Mouse (Mus musculus): ENCODE data around the gene Hlf. TPM values are rescaled to one million over a fixed set of nuclear protein-coding genes. Genes with fewer than 3 reads are reported as not detected.

Gene Hlf
- total RNA-seq, 2 experiments from 2014 or later: 112 to 117 TPM

- intact Hi-C loops (cut with DNase I): no loop called here
Observed at GRCm38 (mm10) chr11:90349486-90350152, 41.1 kb downstream of the Hlf start.

GRCm38 (mm10) chr11:90347667-90348459 is 42.8 kb downstream of the Hlf start:
- intact Hi-C loops (cut with DNase I): no loop called here
- no peak for DNase-seq (ENCODE audit: low spot score in 2 of 2)

More at GRCm38 (mm10) chr11:90349486-90350152, 41.1 kb downstream of the Hlf start:
- DNase-seq (ENCODE audit: low spot score in 2 of 2): no peak

DNA sequence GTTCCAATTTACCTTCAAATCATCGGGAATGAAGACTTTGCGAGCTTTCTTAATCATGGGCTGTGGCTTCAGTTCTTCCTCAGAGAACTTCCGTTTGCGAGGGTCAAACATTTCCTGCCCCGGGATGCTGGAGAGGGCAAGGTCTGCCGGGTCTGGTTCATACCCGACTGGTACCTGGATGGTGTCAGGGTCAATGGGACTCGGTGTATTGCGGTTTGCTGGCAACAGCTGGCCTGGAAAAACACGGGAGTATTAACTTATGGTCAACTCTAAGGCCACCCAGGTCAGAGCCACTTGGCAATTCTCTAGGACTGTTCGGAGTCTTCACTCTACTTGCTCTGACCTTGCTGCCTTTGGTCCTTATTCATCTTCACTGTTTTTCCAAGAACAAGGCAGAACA is 44.9 kb downstream of the Hlf start:
- intact Hi-C loops (cut with DNase I): no loop called here
- DNase-seq (ENCODE audit: low spot score in 2 of 2): no peak

DNA sequence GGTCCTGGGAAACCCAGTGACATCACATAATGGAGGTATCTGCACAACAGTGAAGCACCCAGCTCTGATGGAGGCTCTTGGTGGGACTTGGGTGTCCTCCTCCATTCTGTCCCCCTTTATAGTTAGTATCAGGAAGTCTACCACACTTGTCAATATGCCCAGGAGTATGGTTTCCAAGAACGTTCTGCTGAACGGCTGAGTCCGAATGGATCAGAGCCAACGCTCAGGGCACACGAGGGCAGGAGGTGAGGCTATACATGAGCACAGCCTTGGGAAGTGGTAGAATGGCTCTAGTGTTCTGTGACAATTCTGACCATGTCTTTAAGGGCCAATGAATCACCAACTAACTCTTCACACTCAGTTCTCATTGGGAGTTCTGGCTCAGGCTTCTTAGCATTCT is 47.8 kb downstream of the Hlf start:
- DNase-seq (ENCODE audit: low spot score in 2 of 2): no peak
- intact Hi-C loops (cut with DNase I): no loop called here

DNA sequence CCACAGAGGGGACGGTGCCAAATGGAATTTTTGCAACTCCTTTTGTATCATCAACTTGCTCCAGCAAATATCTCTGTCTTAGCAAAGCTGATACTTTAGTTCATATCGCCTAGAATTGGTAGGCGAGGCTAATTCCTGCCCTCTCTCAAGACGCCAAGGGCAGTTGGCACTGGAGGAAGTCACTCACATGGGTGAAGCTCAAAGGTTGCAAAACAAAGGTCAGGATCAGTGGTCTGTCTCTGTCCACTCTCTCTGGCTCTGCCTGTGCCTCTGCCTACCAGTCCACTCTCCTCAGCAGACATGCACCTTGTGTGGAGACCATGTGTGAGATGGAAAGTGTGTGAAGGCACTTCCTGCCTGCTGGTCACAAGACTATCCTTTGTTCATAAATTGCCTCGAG is 48.4 kb downstream of the Hlf start:
- no peak for DNase-seq (ENCODE audit: low spot score in 2 of 2)
- intact Hi-C loops (cut with DNase I): no loop called here

- intact Hi-C loops (cut with DNase I): no loop called here
- DNase-seq (ENCODE audit: low spot score in 2 of 2): no peak
Observed at GRCm38 (mm10) chr11:90340836-90341235, 49.9 kb downstream of the Hlf start.

DNA sequence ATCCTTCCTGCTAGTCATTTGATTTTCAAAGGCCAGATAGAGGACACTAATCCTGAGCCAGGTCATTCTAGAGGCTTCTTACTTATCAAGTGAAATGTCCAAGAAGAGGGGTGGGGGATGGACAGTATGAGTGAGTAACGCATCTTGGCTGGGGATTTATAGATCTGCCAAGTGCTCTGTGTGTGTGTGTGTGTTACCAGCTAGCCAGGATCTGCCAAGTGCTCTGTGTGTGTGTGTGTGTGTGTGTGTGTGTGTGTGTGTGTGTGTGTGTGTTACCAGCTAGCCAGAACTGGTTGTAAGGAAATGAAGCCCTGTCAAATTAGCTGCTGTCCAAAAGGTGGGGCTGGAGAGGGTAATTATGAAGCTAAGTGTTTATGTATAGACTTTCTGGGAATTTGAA is 55.9 kb downstream of the Hlf start:
- DNase-seq (ENCODE audit: low spot score in 2 of 2): no peak
- intact Hi-C loops (cut with DNase I): no loop called here

DNA sequence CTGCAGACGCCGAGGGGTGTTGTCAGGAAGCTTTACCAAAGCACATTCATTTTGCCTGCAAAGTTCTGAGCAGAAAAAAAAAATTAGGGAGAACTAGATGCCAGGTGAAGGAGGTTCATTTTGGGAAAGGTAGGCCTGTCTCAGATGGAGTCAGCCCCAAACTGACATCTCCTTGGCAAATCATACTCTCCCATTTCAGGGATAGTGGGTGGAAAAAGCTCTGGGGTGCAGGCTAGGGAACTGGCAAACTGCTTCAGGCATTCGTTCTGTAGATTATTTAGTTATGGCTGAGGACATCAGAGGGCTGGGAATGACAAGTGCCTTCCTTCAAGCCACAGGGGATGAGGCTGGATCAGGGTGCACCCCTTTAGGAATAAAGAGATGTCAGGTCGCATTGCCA is 58.0 kb downstream of the Hlf start:
- intact Hi-C loops (cut with DNase I): no loop called here
- peak in 1 of 2 experiments; percentile 38 for DNase-seq (ENCODE audit: low spot score in 2 of 2)

GRCm38 (mm10) chr11:90330202-90330694 is 60.4 kb downstream of the Hlf start:
- intact Hi-C loops (cut with DNase I): no loop called here
- no peak for DNase-seq (ENCODE audit: low spot score in 2 of 2)

DNA sequence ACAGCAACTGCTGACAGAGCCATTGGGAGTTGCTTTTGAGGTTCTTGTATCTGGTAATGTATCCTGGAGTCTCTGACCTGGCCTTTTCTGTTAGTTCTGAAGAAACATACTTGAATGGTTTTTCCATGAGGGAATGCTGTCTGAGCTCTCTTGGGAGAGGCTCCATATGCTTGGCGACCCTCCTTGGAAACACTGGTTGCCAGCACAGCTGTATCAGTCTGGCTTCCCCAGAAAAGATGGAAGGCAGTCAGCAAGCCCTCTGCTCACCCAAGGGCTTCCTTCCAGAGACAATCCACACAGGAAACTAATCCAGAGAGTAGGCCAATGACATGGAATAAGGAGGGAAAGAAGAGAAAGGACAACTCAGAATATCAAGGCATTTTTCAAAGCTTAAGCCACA is 63.9 kb downstream of the Hlf start:
- intact Hi-C loops (cut with DNase I): no loop called here
- DNase-seq (ENCODE audit: low spot score in 2 of 2): no peak

- intact Hi-C loops (cut with DNase I): no loop called here
- DNase-seq (ENCODE audit: low spot score in 2 of 2): no peak
Observed at GRCm38 (mm10) chr11:90326146-90326545, 64.5 kb downstream of the Hlf start.

GRCm38 (mm10) chr11:90324597-90324996 is 66.1 kb downstream of the Hlf start:
- intact Hi-C loops (cut with DNase I): no loop called here
- peak in 1 of 2 experiments; percentile 62 for DNase-seq (ENCODE audit: low spot score in 2 of 2)

- intact Hi-C loops (cut with DNase I): no loop called here
- no peak for DNase-seq (ENCODE audit: low spot score in 2 of 2)
Observed at GRCm38 (mm10) chr11:90320922-90321321, 69.8 kb downstream of the Hlf start.

DNA sequence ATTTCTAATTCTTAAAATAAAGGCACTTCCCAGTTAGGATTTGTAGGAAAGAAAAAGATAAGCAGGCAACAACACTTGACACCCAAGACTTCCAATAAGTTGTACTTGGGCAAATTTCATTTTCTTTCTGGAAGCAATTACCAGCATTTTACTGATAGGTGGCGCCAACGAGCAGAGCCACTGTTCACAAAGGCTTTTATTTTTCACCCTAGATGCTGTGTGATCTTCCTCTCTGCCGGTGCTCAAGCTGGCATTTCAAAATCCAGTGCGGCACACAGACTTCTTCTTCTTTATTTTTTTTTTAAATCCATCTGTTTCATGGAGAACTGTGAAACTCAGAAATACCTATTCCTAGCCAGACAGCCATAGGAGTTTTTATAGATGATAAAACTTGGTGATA is 73.2 kb downstream of the Hlf start:
- DNase-seq (ENCODE audit: low spot score in 2 of 2): peak; percentile 72 to 86
- intact Hi-C loops (cut with DNase I): loop anchor here (2.0 to 5.0 kb wide), 4 partner anchors 50 to 300 kb away; no protein-coding TSS in a partner anchor

DNA sequence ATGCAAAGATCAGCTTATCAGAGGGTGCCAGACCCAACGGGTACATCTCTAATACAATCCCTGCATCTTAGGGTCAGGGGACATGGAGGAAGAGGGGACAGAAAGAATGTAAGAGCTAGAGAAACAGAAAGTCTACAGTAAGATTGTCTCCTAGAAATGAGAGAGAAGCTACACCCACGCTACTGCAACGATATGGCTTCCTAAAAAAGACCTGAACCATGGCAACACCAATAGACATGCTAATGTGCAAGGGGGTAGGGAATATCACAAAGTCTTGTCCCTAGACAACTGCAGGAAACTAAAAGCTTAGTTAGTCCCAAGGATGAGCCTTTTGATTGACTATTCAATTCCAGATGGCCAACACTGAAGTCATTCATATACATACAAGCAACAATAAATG is 76.1 kb downstream of the Hlf start:
- intact Hi-C loops (cut with DNase I): loop anchor here (5.0 kb wide), 3 partner anchors 53 to 303 kb away; no protein-coding TSS in a partner anchor
- peak in 1 of 2 experiments; percentile 74 for DNase-seq (ENCODE audit: low spot score in 2 of 2)

- DNase-seq (ENCODE audit: low spot score in 2 of 2): peak; percentile 30 to 51
- intact Hi-C loops (cut with DNase I): no loop called here
Observed at GRCm38 (mm10) chr11:90306993-90307392, 83.7 kb downstream of the Hlf start.

GRCm38 (mm10) chr11:90306067-90306466 is 84.6 kb downstream of the Hlf start:
- intact Hi-C loops (cut with DNase I): no loop called here

DNA sequence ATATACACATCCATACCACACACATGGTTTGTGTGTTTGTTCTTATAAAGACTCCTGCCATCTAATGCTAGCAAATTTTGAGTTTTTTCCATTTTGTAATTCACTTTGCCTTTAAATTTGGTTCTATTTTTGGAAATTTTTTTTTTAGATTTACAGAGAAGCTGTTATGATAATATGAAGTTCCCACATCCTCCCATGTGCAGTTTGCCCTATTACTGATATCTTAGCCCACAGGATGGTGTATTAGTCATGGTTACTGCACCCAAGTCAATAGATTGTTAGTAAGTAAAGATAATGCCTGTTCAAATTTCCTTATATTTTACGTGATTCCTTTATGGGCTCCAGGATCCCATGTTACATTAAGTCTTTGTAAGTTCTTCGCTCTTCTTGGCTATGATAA is 96.1 kb downstream of the Hlf start:
- intact Hi-C loops (cut with DNase I): no loop called here
- no peak for DNase-seq (ENCODE audit: low spot score in 2 of 2)

More at GRCm38 (mm10) chr11:90306067-90306466, 84.6 kb downstream of the Hlf start:
- no peak for DNase-seq (ENCODE audit: low spot score in 2 of 2)

DNA sequence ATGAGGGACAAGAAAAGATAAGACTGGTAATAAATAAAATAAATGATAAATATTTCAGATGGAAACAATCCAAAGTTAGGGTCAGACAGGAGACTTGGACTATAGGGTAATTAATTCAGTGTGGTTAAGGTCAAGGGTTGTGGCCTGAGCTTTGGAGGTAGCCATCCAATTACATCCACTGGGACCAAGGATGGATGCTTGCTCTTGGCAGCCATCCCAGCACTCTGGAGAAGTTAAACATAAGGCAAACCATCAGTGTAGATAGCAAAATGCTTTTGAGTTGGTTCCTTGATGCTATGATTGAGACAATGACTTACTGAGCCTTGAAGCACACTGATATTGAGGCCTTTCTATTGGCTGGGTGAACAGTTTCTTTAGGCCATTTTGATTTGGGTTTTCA is 97.9 kb downstream of the Hlf start:
- no peak for DNase-seq (ENCODE audit: low spot score in 2 of 2)
- intact Hi-C loops (cut with DNase I): no loop called here

DNA sequence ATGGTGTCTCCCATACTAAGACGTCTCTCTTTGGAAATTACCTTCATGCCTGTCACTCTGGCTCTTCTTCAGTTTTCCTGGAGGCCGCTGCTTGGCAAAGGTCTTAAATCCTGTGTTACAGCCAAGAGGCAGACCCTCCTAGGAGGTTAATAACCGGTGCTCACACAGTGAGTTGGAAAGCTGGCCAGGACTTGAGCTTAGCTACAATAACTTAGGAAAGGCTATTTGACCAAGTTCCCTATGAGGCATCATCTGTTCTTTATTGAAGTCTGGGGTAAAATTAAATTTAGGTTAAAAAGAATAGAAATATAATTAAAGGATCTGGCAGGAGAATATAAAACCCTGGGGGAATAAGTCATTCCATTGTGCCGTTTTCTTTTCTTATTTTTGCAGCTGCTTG is 99.5 kb downstream of the Hlf start:
- intact Hi-C loops (cut with DNase I): no loop called here
- no peak for DNase-seq (ENCODE audit: low spot score in 2 of 2)

Measured in left cerebral cortex, postnatal 25 days (tissue).